Mouse (Mus musculus): ENCODE measurements around the gene Olfr373. TPM values are rescaled to one million over a fixed set of nuclear protein-coding genes. Genes with fewer than 3 reads are reported as not detected.
"Not testable (repeated sequence)": the region's sequence is repeated elsewhere in the genome, so short reads cannot be mapped to it uniquely, and the experiment has no call there.

Olfr373 gene
- polyA plus RNA-seq, 1 experiment from 2014 or later = not detected

GRCm38 (mm10) chr8:72099377-72100103 lies 16.6 kb downstream of the Olfr373 start:
- not testable (repeated sequence) for H3K9ac ChIP-seq (ENCODE audit: low read length); H3K27ac ChIP-seq (ENCODE audit: low read length); H3K27me3 ChIP-seq (ENCODE audit: control insufficient read depth, insufficient read depth, low read depth, low read length); ATAC-seq (ENCODE audit: low read depth); H3K9me3 ChIP-seq (ENCODE audit: control insufficient read depth, low read length); H3K4me3 ChIP-seq (ENCODE audit: low read length); H3K36me3 ChIP-seq (ENCODE audit: control insufficient read depth, insufficient read depth, low read length); H3K4me1 ChIP-seq (replicated peaks; ENCODE audit: control insufficient read depth, insufficient read depth, low read length); H3K4me2 ChIP-seq (ENCODE audit: low read depth, low read length)
- 49% methylated on average over 6 of the region's 7 CpGs for WGBS

GRCm38 (mm10) chr8:72105165-72105564 lies 22.2 kb downstream of the Olfr373 start:
- H3K27me3 ChIP-seq (ENCODE audit: control insufficient read depth, insufficient read depth, low read depth, low read length) = no peaks in the 10 kb centered on the region
- WGBS = 17% methylated on average over 4 of the region's 4 CpGs
- H3K4me1 ChIP-seq (replicated peaks; ENCODE audit: control insufficient read depth, insufficient read depth, low read length) = no peaks in the 10 kb centered on the region

GRCm38 (mm10) chr8:72106740-72107139 lies 23.8 kb downstream of the Olfr373 start, which contains the start of gene Olfr374:
Gene Olfr374 (plus strand): TSS chr8:72107040.
- H3K27ac ChIP-seq (ENCODE audit: low read length) = no peak within 1 kb of the TSS
- no peak within 1 kb of the TSS for H3K9ac ChIP-seq (ENCODE audit: low read length)
- 92% methylated on average over 3 of the region's 3 CpGs for WGBS
- H3K4me3 ChIP-seq (ENCODE audit: low read length) = no peak within 1 kb of the TSS
- no peak within 1 kb of the TSS for H3K4me2 ChIP-seq (ENCODE audit: low read depth, low read length)
- no peaks in the 10 kb centered on the region for H3K36me3 ChIP-seq (ENCODE audit: control insufficient read depth, insufficient read depth, low read length)
- H3K4me1 ChIP-seq (replicated peaks; ENCODE audit: control insufficient read depth, insufficient read depth, low read length) = no peaks in the 10 kb centered on the region
- H3K27me3 ChIP-seq (ENCODE audit: control insufficient read depth, insufficient read depth, low read depth, low read length) = no peaks in the 10 kb centered on the region
- no peak for ATAC-seq (ENCODE audit: low read depth)
- H3K9me3 ChIP-seq (ENCODE audit: control insufficient read depth, low read length) = 0 out of 2 replicates have a peak, but pooled peaks cover 4% of the 10 kb centered on the region

More at GRCm38 (mm10) chr8:72105165-72105564, 22.2 kb downstream of the Olfr373 start:
- H3K27ac ChIP-seq (ENCODE audit: low read length) = no peak overlapping the region
- no peak overlapping the region for H3K9ac ChIP-seq (ENCODE audit: low read length)
- 0 out of 2 replicates have a peak, but pooled peaks cover 4% of the 10 kb centered on the region for H3K9me3 ChIP-seq (ENCODE audit: control insufficient read depth, low read length)
- no peak overlapping the region for H3K4me3 ChIP-seq (ENCODE audit: low read length)
- H3K4me2 ChIP-seq (ENCODE audit: low read depth, low read length) = no peak overlapping the region
- H3K36me3 ChIP-seq (ENCODE audit: control insufficient read depth, insufficient read depth, low read length) = no peaks in the 10 kb centered on the region
- no peak for ATAC-seq (ENCODE audit: low read depth)

GRCm38 (mm10) chr8:72110876-72111275 lies 27.9 kb downstream of the Olfr373 start:
- no peak for ATAC-seq (ENCODE audit: low read depth)
- H3K9me3 ChIP-seq (ENCODE audit: control insufficient read depth, low read length) = no peaks in the 10 kb centered on the region
- no peak overlapping the region for H3K27ac ChIP-seq (ENCODE audit: low read length)
- 66% methylated on average over 6 of the region's 6 CpGs for WGBS
- no peaks in the 10 kb centered on the region for H3K4me1 ChIP-seq (replicated peaks; ENCODE audit: control insufficient read depth, insufficient read depth, low read length)
- H3K27me3 ChIP-seq (ENCODE audit: control insufficient read depth, insufficient read depth, low read depth, low read length) = no peaks in the 10 kb centered on the region
- no peaks in the 10 kb centered on the region for H3K36me3 ChIP-seq (ENCODE audit: control insufficient read depth, insufficient read depth, low read length)
- no peak overlapping the region for H3K9ac ChIP-seq (ENCODE audit: low read length)
- no peak overlapping the region for H3K4me2 ChIP-seq (ENCODE audit: low read depth, low read length)
- no peak overlapping the region for H3K4me3 ChIP-seq (ENCODE audit: low read length)

- Histone ChIP-seq H3K4me3 (ENCODE audit: low read length) (no peak overlapping the region), H3K4me1 (replicated peaks; ENCODE audit: control insufficient read depth, insufficient read depth, low read length) (no peaks in the 10 kb centered on the region), H3K27ac (ENCODE audit: low read length) (no peak overlapping the region), H3K36me3 (ENCODE audit: control insufficient read depth, insufficient read depth, low read length) (no peaks in the 10 kb centered on the region), H3K9me3 (ENCODE audit: control insufficient read depth, low read length) (no peaks in the 10 kb centered on the region), H3K27me3 (ENCODE audit: control insufficient read depth, insufficient read depth, low read depth, low read length) (no peaks in the 10 kb centered on the region), H3K9ac (ENCODE audit: low read length) (no peak overlapping the region), H3K4me2 (ENCODE audit: low read depth, low read length) (no peak overlapping the region)
- no peak for ATAC-seq (ENCODE audit: low read depth)
- WGBS = 56% methylated on average over 3 of the region's 3 CpGs
These were observed 29.5 kb downstream of the Olfr373 start for GRCm38 (mm10) chr8:72112486-72112885.

GRCm38 (mm10) chr8:72115202-72115601 lies 32.2 kb downstream of the Olfr373 start:
- Histone ChIP-seq H3K4me2 (ENCODE audit: low read depth, low read length) (no peak overlapping the region), H3K27me3 (ENCODE audit: control insufficient read depth, insufficient read depth, low read depth, low read length) (no peaks in the 10 kb centered on the region), H3K9me3 (ENCODE audit: control insufficient read depth, low read length) (no peaks in the 10 kb centered on the region), H3K27ac (ENCODE audit: low read length) (no peak overlapping the region), H3K9ac (ENCODE audit: low read length) (no peak overlapping the region), H3K4me3 (ENCODE audit: low read length) (no peak overlapping the region), H3K36me3 (ENCODE audit: control insufficient read depth, insufficient read depth, low read length) (no peaks in the 10 kb centered on the region), H3K4me1 (replicated peaks; ENCODE audit: control insufficient read depth, insufficient read depth, low read length) (no peaks in the 10 kb centered on the region)
- 77% methylated on average over 2 of the region's 2 CpGs for WGBS
- no peak for ATAC-seq (ENCODE audit: low read depth)

GRCm38 (mm10) chr8:72118616-72119015 lies 35.6 kb downstream of the Olfr373 start:
- H3K4me3 ChIP-seq (ENCODE audit: low read length) = no peak overlapping the region
- H3K4me2 ChIP-seq (ENCODE audit: low read depth, low read length) = no peak overlapping the region
- WGBS = 35% methylated on average over 4 of the region's 4 CpGs
- H3K4me1 ChIP-seq (replicated peaks; ENCODE audit: control insufficient read depth, insufficient read depth, low read length) = no peaks in the 10 kb centered on the region
- no peak overlapping the region for H3K27ac ChIP-seq (ENCODE audit: low read length)
- ATAC-seq (ENCODE audit: low read depth) = no peak
- H3K36me3 ChIP-seq (ENCODE audit: control insufficient read depth, insufficient read depth, low read length) = no peaks in the 10 kb centered on the region
- no peaks in the 10 kb centered on the region for H3K9me3 ChIP-seq (ENCODE audit: control insufficient read depth, low read length)
- H3K9ac ChIP-seq (ENCODE audit: low read length) = no peak overlapping the region
- H3K27me3 ChIP-seq (ENCODE audit: control insufficient read depth, insufficient read depth, low read depth, low read length) = no peaks in the 10 kb centered on the region

- not testable (repeated sequence) for H3K27ac ChIP-seq (ENCODE audit: low read length); H3K36me3 ChIP-seq (ENCODE audit: control insufficient read depth, insufficient read depth, low read length); H3K4me2 ChIP-seq (ENCODE audit: low read depth, low read length); H3K9me3 ChIP-seq (ENCODE audit: control insufficient read depth, low read length); H3K4me1 ChIP-seq (replicated peaks; ENCODE audit: control insufficient read depth, insufficient read depth, low read length); H3K27me3 ChIP-seq (ENCODE audit: control insufficient read depth, insufficient read depth, low read depth, low read length); H3K4me3 ChIP-seq (ENCODE audit: low read length); H3K9ac ChIP-seq (ENCODE audit: low read length)
- ATAC-seq (ENCODE audit: low read depth) = 0 out of 2 replicates have a peak, but pooled peaks have one; percentile 34
- 52% methylated on average over 3 of the region's 3 CpGs for WGBS
These were observed 38.5 kb downstream of the Olfr373 start for GRCm38 (mm10) chr8:72121486-72121885.

- no peak overlapping the region for H3K9ac ChIP-seq (ENCODE audit: low read length)
- H3K4me1 ChIP-seq (replicated peaks; ENCODE audit: control insufficient read depth, insufficient read depth, low read length) = no peaks in the 10 kb centered on the region
- 90% methylated on average over 1 of the region's 1 CpGs for WGBS
- H3K27ac ChIP-seq (ENCODE audit: low read length) = no peak overlapping the region
- ATAC-seq (ENCODE audit: low read depth) = no peak
- H3K9me3 ChIP-seq (ENCODE audit: control insufficient read depth, low read length) = no peaks in the 10 kb centered on the region
- H3K4me2 ChIP-seq (ENCODE audit: low read depth, low read length) = no peak overlapping the region
- no peaks in the 10 kb centered on the region for H3K36me3 ChIP-seq (ENCODE audit: control insufficient read depth, insufficient read depth, low read length)
- no peaks in the 10 kb centered on the region for H3K27me3 ChIP-seq (ENCODE audit: control insufficient read depth, insufficient read depth, low read depth, low read length)
- H3K4me3 ChIP-seq (ENCODE audit: low read length) = no peak overlapping the region
These were observed 39.0 kb downstream of the Olfr373 start for GRCm38 (mm10) chr8:72121997-72122396.
